Mouse (Mus musculus): Measurements from ENCODE around the gene Ttll12.
A peak's percentile ranks its signal among the peaks of the same experiment; 100 is the strongest.

Gene Ttll12

GRCm38 (mm10) chr15:83563327-83563856 lies 31.6 kb downstream of the Ttll12 start, which contains the start of the genes Tspo and Mcat:
Gene Tspo, plus strand, starts transcription at chr15:83563592.
Gene Mcat, minus strand, starts transcription at chr15:83563787.
- no peak for DNase-seq (ENCODE audit: low read depth)

DNA sequence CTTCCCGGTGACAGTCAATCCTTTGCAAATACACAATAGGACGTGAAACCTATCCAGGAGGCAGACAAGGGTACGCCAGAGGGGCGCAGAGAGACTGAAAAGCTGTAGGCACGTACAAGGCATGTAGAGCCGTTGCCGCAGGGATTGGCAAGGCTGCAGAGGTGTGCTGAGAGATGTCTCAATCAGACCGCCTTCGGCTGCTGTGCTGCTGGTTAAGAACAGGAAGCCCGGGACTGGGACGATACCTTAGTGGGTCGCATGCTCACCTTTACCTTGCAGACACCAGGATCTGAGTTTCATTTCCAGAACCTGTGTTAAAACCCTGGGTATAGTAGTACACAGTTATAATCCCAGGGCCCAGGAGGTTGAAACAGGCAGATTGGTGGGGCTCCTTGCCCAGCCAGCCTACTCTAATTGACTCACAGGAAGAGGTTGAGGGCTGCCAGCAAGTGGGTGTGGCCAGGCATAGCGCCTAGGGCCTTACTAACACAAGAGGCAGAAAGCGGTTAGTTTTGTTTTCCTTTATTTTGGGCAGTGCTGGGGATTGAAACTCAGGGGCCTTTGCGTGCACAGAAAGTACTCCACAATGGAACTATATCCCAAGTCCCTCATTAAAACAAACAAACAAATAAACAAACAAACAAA lies 32.2 kb downstream of the Ttll12 start:
- DNase-seq (ENCODE audit: low read depth), result peak; percentile 95

GRCm38 (mm10) chr15:83560941-83561477 lies 33.9 kb downstream of the Ttll12 start:
- no peak for DNase-seq (ENCODE audit: low read depth)

- peak; percentile 49 for DNase-seq (ENCODE audit: low read depth)
Measured at GRCm38 (mm10) chr15:83555161-83555974, 39.6 kb downstream of the Ttll12 start.

- no peak for DNase-seq (ENCODE audit: low read depth)
Measured at GRCm38 (mm10) chr15:83553831-83554230, 41.1 kb downstream of the Ttll12 start.

GRCm38 (mm10) chr15:83550137-83550536 lies 44.8 kb downstream of the Ttll12 start:
- DNase-seq (ENCODE audit: low read depth), result no peak

DNA sequence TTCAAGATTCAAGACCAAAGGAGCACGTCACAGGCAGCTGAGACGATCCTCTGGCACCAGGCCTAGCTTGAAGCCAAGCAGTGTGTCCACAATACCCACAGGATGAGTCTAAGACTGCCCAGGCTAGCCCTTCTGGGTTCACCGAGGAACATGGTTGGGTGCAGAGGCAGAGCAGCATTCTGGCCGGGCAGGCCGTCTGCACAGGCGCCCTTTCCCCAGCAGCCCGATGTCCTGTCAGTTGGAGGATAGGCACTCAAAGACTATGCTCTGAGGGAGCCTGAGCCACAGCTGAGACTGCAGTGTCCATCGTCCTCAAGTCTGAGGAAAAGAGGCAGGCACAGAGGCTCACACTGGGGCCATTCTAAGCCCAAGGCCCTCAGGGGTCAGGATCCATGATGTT lies 47.8 kb downstream of the Ttll12 start:
- DNase-seq (ENCODE audit: low read depth), result no peak

DNA sequence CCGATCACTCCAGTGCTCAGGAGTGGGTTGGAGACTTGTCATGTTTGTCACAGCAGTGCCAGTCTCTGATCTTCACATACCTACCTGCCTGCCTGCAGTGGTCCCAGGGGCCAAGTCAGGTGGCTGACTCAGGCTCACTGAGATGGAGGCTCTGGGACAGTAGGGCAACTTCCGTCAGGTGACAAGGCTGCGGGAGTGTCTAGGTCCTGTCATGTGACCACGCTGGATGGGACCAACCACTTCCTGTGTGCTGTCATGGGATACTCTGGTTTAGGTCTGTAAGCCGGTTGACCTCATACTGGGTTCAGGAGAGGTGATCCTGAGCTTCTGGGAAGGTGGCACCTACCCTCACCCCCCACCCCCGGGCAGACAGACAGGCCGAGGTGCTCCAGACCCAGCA lies 48.9 kb downstream of the Ttll12 start:
- no peak for DNase-seq (ENCODE audit: low read depth)

DNA sequence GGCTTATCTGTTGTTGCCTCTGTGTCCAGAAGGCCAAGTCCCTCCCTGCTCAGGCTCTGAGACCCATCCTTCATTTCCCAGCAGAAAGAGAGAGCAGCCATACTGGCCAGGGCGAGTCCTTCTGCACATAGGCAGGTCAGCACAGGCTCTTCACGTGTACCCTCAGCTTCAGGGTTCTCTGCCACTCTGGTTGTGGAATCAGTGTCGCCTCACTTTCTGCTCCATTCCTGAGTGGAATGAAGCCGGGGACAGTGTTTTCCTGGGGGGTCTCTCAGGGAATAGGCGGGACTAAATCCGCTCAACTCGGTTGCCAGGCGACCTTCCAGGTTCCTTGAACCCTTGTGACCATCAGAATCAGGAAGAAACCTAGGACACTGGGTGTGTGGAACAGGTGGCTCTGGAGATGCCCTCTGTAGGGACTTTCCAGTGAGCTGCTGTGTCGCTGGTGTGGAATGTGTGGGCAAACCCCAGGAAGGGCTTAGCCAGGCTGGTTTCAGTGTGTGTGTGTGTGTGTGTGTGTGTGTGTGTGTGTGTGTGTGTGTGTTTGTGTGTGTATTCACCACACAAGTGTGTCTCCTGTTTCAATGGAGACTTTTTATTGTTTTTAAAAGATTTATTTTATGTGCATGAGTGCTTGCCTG lies 53.2 kb downstream of the Ttll12 start:
- DNase-seq (ENCODE audit: low read depth), result no peak

- no peak for DNase-seq (ENCODE audit: low read depth)
Measured at GRCm38 (mm10) chr15:83539905-83540304, 55.1 kb downstream of the Ttll12 start.

DNA sequence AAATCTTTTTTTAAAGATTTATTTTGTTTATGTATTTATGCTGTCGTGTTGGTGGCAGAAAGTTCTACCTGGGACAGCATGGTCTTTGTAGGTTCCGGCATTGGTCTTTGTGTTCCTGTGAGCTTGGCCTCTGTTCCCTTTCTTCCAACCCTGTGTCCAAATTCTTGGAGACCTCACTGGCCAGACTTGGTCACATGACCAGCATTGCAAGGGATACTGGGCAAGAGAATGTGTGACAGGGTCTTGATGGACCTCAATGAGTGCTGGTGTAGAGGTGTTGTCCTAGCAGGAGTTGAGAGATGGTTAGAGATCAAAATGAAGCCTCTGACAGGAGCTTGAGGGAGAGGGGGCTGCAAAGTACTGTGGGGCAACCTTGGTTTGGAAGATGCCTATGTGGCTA lies 56.1 kb downstream of the Ttll12 start:
- no peak for DNase-seq (ENCODE audit: low read depth)

- no peak for DNase-seq (ENCODE audit: low read depth)
Measured at GRCm38 (mm10) chr15:83535890-83536231, 59.1 kb downstream of the Ttll12 start.

- DNase-seq (ENCODE audit: low read depth), result no peak
Measured at GRCm38 (mm10) chr15:83534960-83535889, 59.7 kb downstream of the Ttll12 start.

GRCm38 (mm10) chr15:83532606-83533005 lies 62.4 kb downstream of the Ttll12 start:
- no peak for DNase-seq (ENCODE audit: low read depth)

DNA sequence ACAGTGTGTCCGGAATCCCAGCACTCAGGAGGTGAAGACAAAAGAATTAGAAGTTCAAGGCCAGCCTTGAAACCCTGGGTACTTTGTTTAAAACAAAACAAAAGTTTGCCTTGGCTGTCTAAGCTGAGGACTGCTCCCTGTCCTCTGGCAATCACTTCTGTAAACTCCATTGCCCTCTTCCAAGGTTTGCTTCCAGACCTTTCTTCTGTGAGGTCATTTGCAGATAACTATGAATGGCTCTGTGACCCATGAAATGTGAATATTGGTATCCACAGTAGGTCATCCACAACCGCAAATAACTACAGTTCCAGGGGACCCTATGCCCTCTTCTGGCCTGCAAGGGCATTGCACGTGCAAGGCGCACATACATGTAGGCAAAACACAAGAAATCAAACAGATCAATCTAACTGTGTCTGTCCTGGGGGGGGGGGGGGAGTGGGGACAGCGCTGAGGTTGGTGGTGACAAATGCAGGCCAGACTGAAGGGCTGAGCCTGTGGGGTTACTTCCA lies 62.9 kb downstream of the Ttll12 start:
- no peak for DNase-seq (ENCODE audit: low read depth)

DNA sequence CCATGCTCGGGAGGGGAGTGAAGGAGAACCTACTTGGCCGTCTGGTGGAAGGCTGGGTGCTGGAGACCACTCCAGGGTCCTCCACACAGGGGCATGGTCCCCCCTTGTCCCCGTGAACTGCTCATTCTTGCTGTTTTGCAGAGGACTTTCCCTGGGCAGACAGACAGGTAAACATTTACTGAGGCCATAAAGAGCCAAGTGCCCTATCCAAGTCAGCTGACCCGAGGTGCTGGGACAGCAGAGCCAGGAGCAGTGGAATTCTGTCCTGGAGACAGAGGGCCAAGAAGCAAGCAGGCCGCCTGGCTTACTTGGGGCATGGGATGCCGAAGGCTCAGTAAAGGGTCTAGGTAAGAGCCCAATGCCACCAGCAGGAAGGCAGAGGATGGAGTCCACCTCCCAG lies 64.3 kb downstream of the Ttll12 start:
- no peak for DNase-seq (ENCODE audit: low read depth)

DNA sequence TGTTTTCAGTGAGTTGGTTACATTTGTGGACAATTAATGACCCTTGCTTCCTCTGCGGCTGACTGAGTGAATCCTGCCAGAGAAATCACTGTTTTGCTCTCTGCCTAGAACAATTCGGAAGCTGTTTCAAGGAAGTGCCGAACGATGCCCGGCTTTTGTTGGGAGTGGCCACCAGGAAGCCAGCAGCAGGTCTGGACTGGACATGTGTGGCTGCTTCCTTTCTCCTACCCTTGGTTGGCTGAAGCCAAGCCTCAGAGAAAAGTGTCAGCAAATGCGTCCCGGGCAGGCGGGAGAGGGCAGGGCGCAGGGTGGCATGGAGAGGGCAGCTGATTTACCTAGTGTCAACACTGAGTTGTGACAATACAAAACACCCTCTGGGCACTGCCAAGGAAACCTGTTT lies 64.7 kb downstream of the Ttll12 start:
- DNase-seq (ENCODE audit: low read depth), result no peak

- no peak for DNase-seq (ENCODE audit: low read depth)
Measured at GRCm38 (mm10) chr15:83529765-83530164, 65.2 kb downstream of the Ttll12 start.

DNA sequence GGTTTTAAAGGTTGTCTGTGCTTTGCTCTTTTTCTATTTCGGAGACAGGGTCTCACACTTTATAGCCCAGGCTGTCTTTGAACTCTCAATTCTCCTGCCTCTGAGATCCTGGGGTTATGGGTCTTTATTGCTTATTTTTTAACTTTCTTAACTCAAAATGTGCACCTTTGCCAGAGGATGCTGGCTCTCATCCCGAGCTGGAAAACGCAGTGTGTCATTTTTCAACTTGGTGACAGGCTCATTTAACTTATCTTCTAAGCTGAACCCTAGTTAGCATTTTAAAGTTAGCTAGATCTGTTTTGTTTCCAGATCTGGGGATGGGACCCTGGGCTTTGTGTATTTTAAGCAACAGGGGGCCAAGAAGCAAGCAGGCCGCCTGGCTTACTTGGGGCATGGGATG lies 66.1 kb downstream of the Ttll12 start:
- DNase-seq (ENCODE audit: low read depth), result no peak

GRCm38 (mm10) chr15:83527747-83528146 lies 67.2 kb downstream of the Ttll12 start:
- no peak for DNase-seq (ENCODE audit: low read depth)

DNA sequence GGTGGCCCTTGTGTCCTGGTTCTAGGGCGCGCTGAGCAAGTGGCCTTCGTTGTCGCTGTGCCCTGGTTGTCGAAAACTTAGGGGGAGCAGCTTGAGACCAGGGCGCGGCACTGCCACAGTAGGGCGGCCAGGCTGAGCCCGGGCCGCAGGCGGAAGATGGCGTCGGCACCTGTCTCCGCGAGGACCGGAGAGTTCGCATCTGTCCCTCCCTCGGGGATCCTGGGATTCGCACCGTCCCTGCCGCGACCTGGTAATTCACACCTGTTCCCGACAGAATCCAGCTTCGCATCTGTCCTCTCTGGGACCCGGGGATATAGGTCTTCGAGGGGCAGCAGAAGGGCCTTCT lies 67.9 kb downstream of the Ttll12 start:
- no peak for DNase-seq (ENCODE audit: low read depth)

Measured in fibroblast of lung, adult 2 months (primary cell).